Mouse (Mus musculus): ENCODE measurements around the gene Zfp385a.

GRCm38 (mm10) chr15:103272419-103273279 is 67.2 kb downstream of the Zfp385a start, which contains the start of gene Copz1:
- TF ChIP-seq CHD2 (IDR thresholded peaks at IDR 0.05; ENCODE audit: low read length): peak; percentile 96
- TF ChIP-seq NRF1 (IDR thresholded peaks at IDR 0.05; ENCODE audit: low read depth, low read length): peak; percentile 52; the same call in 1 of the 2 replicates
- TF ChIP-seq MAFK (IDR thresholded peaks at IDR 0.05; ENCODE audit: insufficient replicate concordance, low read length): no peak
- TF ChIP-seq CTCF (conservative IDR thresholded peaks at IDR 0.05 in 1 of 2, IDR thresholded peaks at IDR 0.05 in 1 of 2; ENCODE audit: low read depth in 2 of 2, low read length in 2 of 2): peak in 1 of 2 experiments; percentile 49; a peak in 2 of 4 replicates
- TF ChIP-seq RCOR1 (conservative IDR thresholded peaks at IDR 0.05; ENCODE audit: low read depth, low read length): no peak
- TF ChIP-seq BHLHE40 (IDR thresholded peaks at IDR 0.05; ENCODE audit: low read depth, low read length): no peak
- TF ChIP-seq SMC3 (IDR thresholded peaks at IDR 0.05; ENCODE audit: low read depth, low read length): no peak
- TF ChIP-seq EP300 (IDR thresholded peaks at IDR 0.05; ENCODE audit: low read length): no peak

All from CH12.LX (cell line).